Comparison of ENCODE assay signal across 18 mouse cellular contexts in genomic region chr5:136895529-136895963, GRCm38 (mm10). TPM values are rescaled to one million over a fixed set of nuclear protein-coding genes. Genes with fewer than 3 reads are reported as not detected.
DNase-seq lines count a peak whose midpoint lies in the region; ATAC-seq and TF ChIP-seq lines count a peak whose summit lies in the region.
"Had no signal": no experiment of that assay in that cellular context is flagged by ENCODE, and none has a peak within 500 bp of the region (broad histone marks: within the 10 kb centered on the region; RNA-seq: fewer than 3 reads in every experiment).

No protein-coding gene starts in this region.

- TF ChIP-seq POLR2A in CH12.LX (IDR thresholded peaks at IDR 0.05; ENCODE audit: low read depth, low read length) = no peak

- H3K4me1 ChIP-seq in kidney, postnatal 0 days (replicated peaks; ENCODE audit: insufficient read depth, low read length) = peaks cover 5% of the 10 kb centered on the region; the same call in 1 of the 2 replicates
- H3K4me1 ChIP-seq in CH12.LX (ENCODE audit: control insufficient read depth in 1 of 2, insufficient read depth in 2 of 2) = no peaks in the 10 kb centered on the region
- H3K4me1 ChIP-seq in limb, embryonic 11.5 days (ENCODE audit: control insufficient read depth, insufficient read depth, low read length) = peaks cover 6% of the 10 kb centered on the region
- H3K4me1 ChIP-seq: hindbrain, embryonic 12.5 days; neural tube, embryonic 13.5 days had no signal

- dilution Hi-C loops in CH12.LX (cut with MboI; ENCODE audit: extremely low pct_ligation_motif_present, extremely low pct_unique_long_range_greater_than_20kb, low sequenced_read_pairs) = no loop called here

- H3K27me3 ChIP-seq in kidney, postnatal 0 days (ENCODE audit: insufficient read depth, low read length) = no peaks in the 10 kb centered on the region
- H3K27me3 ChIP-seq in CH12.LX (replicated peaks) = peaks cover 59% of the 10 kb centered on the region
- no peaks in the 10 kb centered on the region for H3K27me3 ChIP-seq in limb, embryonic 11.5 days (ENCODE audit: control insufficient read depth, insufficient read depth, low read length)
- H3K27me3 ChIP-seq: heart, embryonic 12.5 days; hindbrain, embryonic 12.5 days; neural tube, embryonic 13.5 days had no signal

- WGBS in kidney, postnatal 0 days = 48% methylated on average over 10 of the region's 10 CpGs
- WGBS in limb, embryonic 11.5 days = 57% methylated on average over 10 of the region's 10 CpGs

- no peak for TF ChIP-seq EP300 in CH12.LX (IDR thresholded peaks at IDR 0.05; ENCODE audit: low read length)

- H3K9me3 ChIP-seq in kidney, postnatal 0 days (replicated peaks; ENCODE audit: low read length) = no peaks in the 10 kb centered on the region
- H3K9me3 ChIP-seq in CH12.LX (replicated peaks; ENCODE audit: low read length) = no peaks in the 10 kb centered on the region
- H3K9me3 ChIP-seq in limb, embryonic 11.5 days (ENCODE audit: control insufficient read depth, low read length) = no peaks in the 10 kb centered on the region
- H3K9me3 ChIP-seq: hindbrain, embryonic 12.5 days; neural tube, embryonic 13.5 days had no signal

- in situ Hi-C loops in CH12.LX (cut with MboI; ENCODE audit: low pct_ligation_motif_present, low pct_unique_long_range_greater_than_20kb, low sequenced_read_pairs) = no loop called here

- 0 out of 2 replicates have a peak overlapping the region, but pooled peaks have one; percentile 22 for H3K27ac ChIP-seq in kidney, postnatal 0 days
- H3K27ac ChIP-seq in CH12.LX (ENCODE audit: insufficient read depth, low read depth) = no peak overlapping the region
- H3K27ac ChIP-seq in limb, embryonic 11.5 days (replicated peaks; ENCODE audit: low read depth, low read length) = no peak overlapping the region
- H3K27ac ChIP-seq: hindbrain, embryonic 12.5 days; left cerebral cortex, adult 2 months; neural tube, embryonic 13.5 days had no signal

- TF ChIP-seq CTCF in kidney, postnatal 0 days (IDR thresholded peaks at IDR 0.05; ENCODE audit: low read depth) = peak; percentile 51
- TF ChIP-seq CTCF in CH12.LX (conservative IDR thresholded peaks at IDR 0.05 in 1 of 2, IDR thresholded peaks at IDR 0.05 in 1 of 2; ENCODE audit: low read depth in 2 of 2, low read length in 2 of 2) = peak; percentile 20 to 32; a peak in 2 of 4 replicates

- peak; percentile 73 for DNase-seq in kidney, postnatal 0 days (ENCODE audit: low spot score)
- DNase-seq in kidney, postnatal 25 days = no peak
- DNase-seq in CH12.LX (ENCODE audit: extremely low read depth) (no peak), NIH3T3 (ENCODE audit: low read depth) (peak; percentile 17)
- no peak for DNase-seq in limb, embryonic 11.5 days (ENCODE audit: low spot score)
- no peak for DNase-seq in right cerebral cortex, adult 2 months (ENCODE audit: low spot score in 2 of 2)
- DNase-seq in cerebellum, postnatal 25 days = no peak
- DNase-seq: cerebellum, adult 9-11 months; gastrocnemius, postnatal 10 days; kidney, postnatal 14 days; lung, postnatal 10 days; midbrain, embryonic 14.5 days; right cerebral cortex, adult 18-20 months had no signal

- H3K4me3 ChIP-seq in kidney, postnatal 0 days (replicated peaks; ENCODE audit: low read depth, low read length) = no peak overlapping the region
- H3K4me3 ChIP-seq in CH12.LX (replicated peaks in 1 of 3; ENCODE audit: low read depth in 2 of 3, low read length in 2 of 3, poor library complexity in 1 of 3) = no peak overlapping the region
- no peak overlapping the region for H3K4me3 ChIP-seq in limb, embryonic 11.5 days (ENCODE audit: low read depth, low read length)
- H3K4me3 ChIP-seq: heart, embryonic 12.5 days; hindbrain, embryonic 12.5 days; left cerebral cortex, adult 2 months; neural tube, embryonic 13.5 days had no signal

- H3K4me2 ChIP-seq in kidney, postnatal 0 days (ENCODE audit: low read length) = peak overlapping the region; percentile 23; the same call in 1 of the 2 replicates
- no peak overlapping the region for H3K4me2 ChIP-seq in CH12.LX (ENCODE audit: insufficient read depth, low read depth, poor library complexity, severe bottlenecking)
- 0 out of 2 replicates have a peak overlapping the region, but pooled peaks have one; percentile 30 for H3K4me2 ChIP-seq in limb, embryonic 11.5 days (ENCODE audit: low read depth, severe bottlenecking)
- H3K4me2 ChIP-seq: heart, embryonic 12.5 days; hindbrain, embryonic 12.5 days; neural tube, embryonic 13.5 days had no signal

- no peaks in the 10 kb centered on the region for H3K36me3 ChIP-seq in kidney, postnatal 0 days (ENCODE audit: insufficient read depth, low read length)
- H3K36me3 ChIP-seq in CH12.LX (replicated peaks in 1 of 2; ENCODE audit: control insufficient read depth in 1 of 2, insufficient read depth in 1 of 2, low read length in 1 of 2) = no peaks in the 10 kb centered on the region
- no peaks in the 10 kb centered on the region for H3K36me3 ChIP-seq in limb, embryonic 11.5 days (ENCODE audit: control insufficient read depth, insufficient read depth, low read length)
- H3K36me3 ChIP-seq: heart, embryonic 12.5 days; hindbrain, embryonic 12.5 days; neural tube, embryonic 13.5 days had no signal

- no peak for TF ChIP-seq RAD21 in CH12.LX (IDR thresholded peaks at IDR 0.05; ENCODE audit: low read depth, low read length)

- H3K79me2 ChIP-seq in CH12.LX (replicated peaks; ENCODE audit: control insufficient read depth, extremely low read depth, insufficient read depth, poor library complexity, severe bottlenecking) = no peaks in the 10 kb centered on the region

- H3K9ac ChIP-seq in kidney, postnatal 0 days (ENCODE audit: low read depth, low read length) = no peak overlapping the region
- no peak overlapping the region for H3K9ac ChIP-seq in CH12.LX (ENCODE audit: insufficient read depth, low read depth)
- H3K9ac ChIP-seq in limb, embryonic 11.5 days (ENCODE audit: low read length) = no peak overlapping the region
- H3K9ac ChIP-seq: heart, embryonic 12.5 days; hindbrain, embryonic 12.5 days; neural tube, embryonic 13.5 days had no signal

- no peak for ATAC-seq in kidney, postnatal 0 days (replicated peaks; ENCODE audit: low FRiP score, low read depth)
- no peak for ATAC-seq in limb, embryonic 11.5 days (ENCODE audit: insufficient number of reproducible peaks, low FRiP score, low TSS enrichment, low read depth)
- ATAC-seq in erythroblast, adult 5-6 weeks (replicated peaks; ENCODE audit: low FRiP score, poor library complexity, severe bottlenecking) = no peak

TF ChIP-seq in CH12.LX, 34 proteins besides CTCF, POLR2A, EP300 and RAD21:
- no peak for TF ChIP-seq MAFK (IDR thresholded peaks at IDR 0.05; ENCODE audit: insufficient replicate concordance, low read length)
- TF ChIP-seq BHLHE40 (IDR thresholded peaks at IDR 0.05; ENCODE audit: low read depth, low read length) = no peak
- TF ChIP-seq SIN3A (IDR thresholded peaks at IDR 0.05; ENCODE audit: low read length) = no peak
- TF ChIP-seq MAZ (IDR thresholded peaks at IDR 0.05; ENCODE audit: low read depth, low read length) = no peak
- no peak for TF ChIP-seq ZKSCAN1 (IDR thresholded peaks at IDR 0.05; ENCODE audit: borderline replicate concordance, low read depth, low read length)
- no peak for TF ChIP-seq MXI1 (IDR thresholded peaks at IDR 0.05; ENCODE audit: low read depth, low read length)
- no peak for TF ChIP-seq ETS1 (conservative IDR thresholded peaks at IDR 0.05; ENCODE audit: low read depth, low read length)

RNA-seq across cellular contexts. Expression of gene Ift22, which starts 12.4 kb away (rescaled TPM):
- 74.4 and 75.8 TPM in 2 replicates for polyA plus RNA-seq in kidney, postnatal 0 days (2015; fragmentation: Nextera tagmentation; extraction: Ambion mirVana)
- total RNA-seq in CH12.LX (2012; rRNA removed) = 16.8 and 20.7 TPM in 2 replicates
- total RNA-seq in CH12.LX (2014; rRNA removed) = 18.5 and 20.5 TPM in 2 replicates
- polyA plus RNA-seq in CH12.LX (2012; ENCODE audit: insufficient read length, low read depth) = 39.0 and 39.6 TPM in 2 replicates
- 80.6 and 80.7 TPM in 2 replicates for polyA plus RNA-seq in limb, embryonic 11.5 days (2014; fragmentation: Nextera tagmentation; extraction: Ambion mirVana)
- total RNA-seq in erythroblast, adult 5-6 weeks (2015; ENCODE audit: low replicate concordance) = 1.7 and 4.8 TPM in 2 replicates
- 0.28 and 1.3 TPM in 2 replicates for total RNA-seq in erythroblast, adult 5-6 weeks (2017; ENCODE audit: low replicate concordance)

RNA-seq across cellular contexts. Expression of gene Col26a1, which starts 12.5 kb away (rescaled TPM):
- polyA plus RNA-seq in kidney, postnatal 0 days (2015; fragmentation: Nextera tagmentation; extraction: Ambion mirVana) = 39.1 and 47.1 TPM in 2 replicates
- total RNA-seq in CH12.LX (2012; rRNA removed) (0.72 TPM in 1 of 2 replicates, not detected in the other), CH12.LX (2014; rRNA removed) (not detected in 2 replicates)
- not detected in 2 replicates for polyA plus RNA-seq in CH12.LX (2012; ENCODE audit: insufficient read length, low read depth)
- polyA plus RNA-seq in limb, embryonic 11.5 days (2014; fragmentation: Nextera tagmentation; extraction: Ambion mirVana) = 68.2 and 69.0 TPM in 2 replicates
- not detected in 2 replicates for total RNA-seq in erythroblast, adult 5-6 weeks (2015; ENCODE audit: low replicate concordance)
- total RNA-seq in erythroblast, adult 5-6 weeks (2017; ENCODE audit: low replicate concordance) = not detected in 2 replicates

RNA-seq across cellular contexts. Expression of gene Fis1, which starts 57.5 kb away (rescaled TPM):
- 362 and 384 TPM in 2 replicates for polyA plus RNA-seq in kidney, postnatal 0 days (2015; fragmentation: Nextera tagmentation; extraction: Ambion mirVana)
- total RNA-seq in CH12.LX (2012; rRNA removed) (207 and 210 TPM in 2 replicates), CH12.LX (2014; rRNA removed) (140 and 142 TPM in 2 replicates)
- 152 and 203 TPM in 2 replicates for polyA plus RNA-seq in CH12.LX (2012; ENCODE audit: insufficient read length, low read depth)
- 283 and 299 TPM in 2 replicates for polyA plus RNA-seq in limb, embryonic 11.5 days (2014; fragmentation: Nextera tagmentation; extraction: Ambion mirVana)
- 160 and 175 TPM in 2 replicates for total RNA-seq in erythroblast, adult 5-6 weeks (2015; ENCODE audit: low replicate concordance)
- 65.3 and 70.5 TPM in 2 replicates for total RNA-seq in erythroblast, adult 5-6 weeks (2017; ENCODE audit: low replicate concordance)

Comparison
In these comparisons a context has a peak if more than half of its experiments do, and no peak if none do; other contexts are left out.
1. DNase-seq: peak in kidney, postnatal 0 days (single experiment) and NIH3T3 (single experiment); none in kidney, postnatal 25 days (0 of 2), CH12.LX (single experiment), limb, embryonic 11.5 days (single experiment), right cerebral cortex, adult 2 months (0 of 2) and cerebellum, postnatal 25 days (0 of 2).
2. RNA of gene Col26a1, which starts 12.5 kb away (polyA plus RNA-seq): 68.2 to 69.0 TPM in limb, embryonic 11.5 days and 39.1 to 47.1 TPM in kidney, postnatal 0 days; not detected in CH12.LX; every median in the first group is over 10 times any median in the second.